Mouse (Mus musculus): ENCODE results near the gene Cdr2. TPM values are rescaled to one million over a fixed set of nuclear protein-coding genes. Genes with fewer than 3 reads are reported as not detected.

Gene Cdr2
- polyA plus RNA-seq, 1 experiment from 2014 or later, result 18.1 TPM

DNA sequence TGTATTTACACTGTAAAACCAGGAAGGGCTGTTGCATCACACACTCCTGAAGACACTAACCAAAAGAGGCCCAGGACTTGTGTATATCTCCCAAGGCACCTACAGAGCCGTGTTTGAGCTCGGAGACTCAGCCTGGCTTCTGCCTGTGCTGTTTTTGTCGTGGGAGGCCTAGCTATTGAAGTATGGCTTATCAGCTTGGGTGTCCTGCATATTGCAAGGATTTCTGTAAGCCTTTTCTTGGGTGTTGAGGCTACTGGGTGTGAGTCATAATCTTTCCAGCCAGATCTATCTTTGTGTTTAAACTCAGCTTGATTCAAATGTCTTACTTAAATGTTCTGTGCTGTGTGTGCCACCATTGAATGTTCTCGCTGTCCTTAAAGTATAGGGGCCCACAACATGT lies 45.6 kb downstream of the Cdr2 start:
- peaks cover 56% of the 10 kb centered on the region for H3K36me3 ChIP-seq (replicated peaks; ENCODE audit: insufficient read depth, low read length)
- no peaks in the 10 kb centered on the region for H3K27me3 ChIP-seq (ENCODE audit: insufficient read depth, low read length)
- no peak overlapping the region for H3K27ac ChIP-seq (ENCODE audit: low read depth)
- no peak overlapping the region for H3K9ac ChIP-seq (replicated peaks)
- H3K4me2 ChIP-seq (ENCODE audit: low read depth, low read length), result no peak overlapping the region
- no peak for TF ChIP-seq CTCF (IDR thresholded peaks at IDR 0.05; ENCODE audit: low read depth)
- no peaks in the 10 kb centered on the region for H3K9me3 ChIP-seq (ENCODE audit: low read length)
- DNase-seq (no peak), ATAC-seq (no peak)
- no peaks in the 10 kb centered on the region for H3K4me1 ChIP-seq (ENCODE audit: insufficient read depth)
- 73% methylated on average over 4 of the region's 4 CpGs for WGBS (ENCODE audit: insufficient replicate concordance)
- no peak overlapping the region for H3K4me3 ChIP-seq (ENCODE audit: low read depth, low read length)

DNA sequence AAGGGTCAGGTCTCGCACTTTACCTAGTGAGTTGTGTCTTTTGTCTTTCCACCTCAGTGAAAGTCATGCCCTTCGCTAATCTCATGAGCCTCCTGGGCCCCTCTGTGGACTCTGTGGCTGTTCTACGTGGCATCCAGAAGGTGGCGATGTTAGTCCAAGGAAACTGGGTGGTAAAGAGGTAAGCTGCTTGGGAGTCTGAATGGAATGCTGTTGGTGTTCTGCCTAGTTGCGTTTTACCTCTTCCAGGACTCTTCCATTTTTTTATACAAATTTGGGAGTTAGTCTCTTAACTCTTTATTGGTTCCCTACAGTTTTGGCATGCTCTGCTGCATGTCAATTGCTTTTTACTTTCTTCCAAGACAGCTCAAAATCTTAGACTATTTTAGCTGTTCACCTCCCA lies 47.4 kb downstream of the Cdr2 start:
- TF ChIP-seq EP300 (IDR thresholded peaks at IDR 0.05; ENCODE audit: low read depth), result no peak
- peak; percentile 92 for TF ChIP-seq CTCF (IDR thresholded peaks at IDR 0.05; ENCODE audit: low read depth)
- no peak overlapping the region for H3K4me3 ChIP-seq (ENCODE audit: low read depth, low read length)
- ATAC-seq, result peak; percentile 63
- H3K27ac ChIP-seq (ENCODE audit: low read depth), result no peak overlapping the region
- H3K9ac ChIP-seq (replicated peaks), result no peak overlapping the region
- H3K9me3 ChIP-seq (ENCODE audit: low read length), result no peaks in the 10 kb centered on the region
- H3K27me3 ChIP-seq (ENCODE audit: insufficient read depth, low read length), result no peaks in the 10 kb centered on the region
- no peaks in the 10 kb centered on the region for H3K4me1 ChIP-seq (ENCODE audit: insufficient read depth)
- H3K36me3 ChIP-seq (replicated peaks; ENCODE audit: insufficient read depth, low read length), result peaks cover 55% of the 10 kb centered on the region
- WGBS (ENCODE audit: insufficient replicate concordance), result 47% methylated on average over 5 of the region's 5 CpGs
- peak; percentile 68 for DNase-seq
- H3K4me2 ChIP-seq (ENCODE audit: low read depth, low read length), result no peak overlapping the region

DNA sequence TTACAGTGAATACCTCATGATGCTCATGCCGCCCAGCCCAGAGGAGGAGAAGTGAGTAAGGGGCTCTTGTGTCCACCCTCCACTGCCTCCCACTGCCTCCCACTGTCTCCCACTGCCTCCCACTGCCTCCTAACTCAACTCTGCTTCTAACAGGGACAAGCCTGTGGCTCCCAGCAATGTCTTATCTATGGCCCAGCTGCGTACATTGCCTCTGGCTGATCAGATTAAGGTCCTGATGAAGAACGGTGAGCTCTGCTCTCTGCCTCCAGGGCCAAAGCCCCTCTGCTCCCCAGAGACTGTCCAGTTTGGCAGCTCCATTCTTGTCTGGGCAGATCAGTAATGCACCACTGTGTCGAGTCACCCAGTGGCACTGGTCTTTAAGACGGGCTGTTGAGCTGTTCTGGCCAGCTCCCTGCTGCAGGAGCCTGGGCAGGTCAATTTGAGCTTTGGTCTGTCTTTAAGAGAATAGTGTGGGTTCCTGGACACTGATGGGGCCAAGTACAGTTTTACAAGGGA lies 48.4 kb downstream of the Cdr2 start:
- Histone ChIP-seq H3K27ac (ENCODE audit: low read depth) (no peak overlapping the region), H3K4me1 (ENCODE audit: insufficient read depth) (no peaks in the 10 kb centered on the region), H3K36me3 (replicated peaks; ENCODE audit: insufficient read depth, low read length) (peaks cover 56% of the 10 kb centered on the region), H3K4me2 (ENCODE audit: low read depth, low read length) (no peak overlapping the region), H3K9ac (replicated peaks) (no peak overlapping the region), H3K9me3 (ENCODE audit: low read length) (no peaks in the 10 kb centered on the region), H3K4me3 (ENCODE audit: low read depth, low read length) (no peak overlapping the region), H3K27me3 (ENCODE audit: insufficient read depth, low read length) (no peaks in the 10 kb centered on the region)
- DNase-seq (no peak), ATAC-seq (peak; percentile 67)
- TF ChIP-seq CTCF (IDR thresholded peaks at IDR 0.05; ENCODE audit: low read depth) (no peak), EP300 (IDR thresholded peaks at IDR 0.05; ENCODE audit: low read depth) (no peak)
- WGBS (ENCODE audit: insufficient replicate concordance), result 55% methylated on average over 4 of the region's 5 CpGs

DNA sequence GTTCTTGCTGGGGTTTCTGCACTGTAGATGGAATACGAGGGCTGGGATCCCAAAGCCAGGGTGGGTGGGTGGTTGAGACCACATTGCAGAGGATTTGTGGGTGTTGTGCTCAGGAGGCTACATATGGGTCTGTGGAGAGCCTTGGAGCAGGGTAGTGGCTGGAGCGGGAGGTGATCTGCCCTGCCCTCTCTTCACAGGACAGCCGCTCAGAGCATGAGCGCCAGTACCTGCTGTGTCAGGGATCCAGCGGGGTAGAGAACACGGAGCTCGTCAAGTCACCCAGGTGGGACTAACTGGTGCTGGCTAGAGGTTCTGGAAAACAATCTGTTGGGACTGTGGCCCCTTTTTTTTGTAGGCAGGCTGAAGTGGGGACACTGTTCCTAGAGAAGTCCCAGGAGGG lies 49.0 kb downstream of the Cdr2 start:
- peaks cover 55% of the 10 kb centered on the region for H3K36me3 ChIP-seq (replicated peaks; ENCODE audit: insufficient read depth, low read length)
- H3K4me2 ChIP-seq (ENCODE audit: low read depth, low read length), result no peak overlapping the region
- H3K27ac ChIP-seq (ENCODE audit: low read depth), result no peak overlapping the region
- ATAC-seq (no peak), DNase-seq (no peak)
- 80% methylated on average over 7 of the region's 7 CpGs for WGBS (ENCODE audit: insufficient replicate concordance)
- no peak overlapping the region for H3K4me3 ChIP-seq (ENCODE audit: low read depth, low read length)
- no peaks in the 10 kb centered on the region for H3K4me1 ChIP-seq (ENCODE audit: insufficient read depth)
- H3K9ac ChIP-seq (replicated peaks), result no peak overlapping the region
- TF ChIP-seq CTCF (IDR thresholded peaks at IDR 0.05; ENCODE audit: low read depth), result no peak
- TF ChIP-seq EP300 (IDR thresholded peaks at IDR 0.05; ENCODE audit: low read depth), result no peak
- no peaks in the 10 kb centered on the region for H3K27me3 ChIP-seq (ENCODE audit: insufficient read depth, low read length)
- H3K9me3 ChIP-seq (ENCODE audit: low read length), result no peaks in the 10 kb centered on the region

DNA sequence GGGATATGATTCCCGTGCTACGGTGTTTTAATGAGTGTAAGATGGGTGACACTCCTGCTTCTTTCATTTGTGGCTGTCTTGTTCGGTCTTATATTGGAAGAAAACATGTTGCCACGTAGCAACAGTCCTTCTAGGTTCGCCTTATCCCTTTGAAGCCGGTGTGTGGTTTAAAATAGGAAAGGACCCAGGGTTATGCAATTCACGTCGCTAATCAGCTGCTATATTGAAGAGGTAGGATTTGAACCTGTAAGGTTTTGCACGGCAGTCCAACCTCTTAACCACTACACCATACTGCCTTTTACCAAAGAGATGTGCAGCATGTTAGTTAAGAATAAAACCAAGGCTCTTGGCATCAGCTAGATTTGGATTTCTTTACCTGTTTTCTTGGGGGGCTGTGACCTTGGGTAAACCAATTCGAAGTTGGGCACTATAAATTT lies 63.6 kb downstream of the Cdr2 start:
- Histone ChIP-seq H3K4me3 (ENCODE audit: low read depth, low read length) (peak overlapping the region; percentile 91), H3K36me3 (replicated peaks; ENCODE audit: insufficient read depth, low read length) (peaks cover 4% of the 10 kb centered on the region; the same call in 1 of the 2 replicates), H3K27me3 (ENCODE audit: insufficient read depth, low read length) (no peaks in the 10 kb centered on the region), H3K9me3 (ENCODE audit: low read length) (no peaks in the 10 kb centered on the region), H3K27ac (ENCODE audit: low read depth) (peak overlapping the region; percentile 90), H3K4me1 (ENCODE audit: insufficient read depth) (peaks cover 7% of the 10 kb centered on the region; the same call in 1 of the 2 replicates), H3K4me2 (ENCODE audit: low read depth, low read length) (peak overlapping the region; percentile 86), H3K9ac (replicated peaks) (peak overlapping the region; percentile 89)
- 4% methylated on average over 10 of the region's 10 CpGs for WGBS (ENCODE audit: insufficient replicate concordance)
- peak; percentile 71 for DNase-seq
- no peak for TF ChIP-seq CTCF (IDR thresholded peaks at IDR 0.05; ENCODE audit: low read depth)
- TF ChIP-seq EP300 (IDR thresholded peaks at IDR 0.05; ENCODE audit: low read depth), result no peak
- peak; percentile 58 for ATAC-seq

DNA sequence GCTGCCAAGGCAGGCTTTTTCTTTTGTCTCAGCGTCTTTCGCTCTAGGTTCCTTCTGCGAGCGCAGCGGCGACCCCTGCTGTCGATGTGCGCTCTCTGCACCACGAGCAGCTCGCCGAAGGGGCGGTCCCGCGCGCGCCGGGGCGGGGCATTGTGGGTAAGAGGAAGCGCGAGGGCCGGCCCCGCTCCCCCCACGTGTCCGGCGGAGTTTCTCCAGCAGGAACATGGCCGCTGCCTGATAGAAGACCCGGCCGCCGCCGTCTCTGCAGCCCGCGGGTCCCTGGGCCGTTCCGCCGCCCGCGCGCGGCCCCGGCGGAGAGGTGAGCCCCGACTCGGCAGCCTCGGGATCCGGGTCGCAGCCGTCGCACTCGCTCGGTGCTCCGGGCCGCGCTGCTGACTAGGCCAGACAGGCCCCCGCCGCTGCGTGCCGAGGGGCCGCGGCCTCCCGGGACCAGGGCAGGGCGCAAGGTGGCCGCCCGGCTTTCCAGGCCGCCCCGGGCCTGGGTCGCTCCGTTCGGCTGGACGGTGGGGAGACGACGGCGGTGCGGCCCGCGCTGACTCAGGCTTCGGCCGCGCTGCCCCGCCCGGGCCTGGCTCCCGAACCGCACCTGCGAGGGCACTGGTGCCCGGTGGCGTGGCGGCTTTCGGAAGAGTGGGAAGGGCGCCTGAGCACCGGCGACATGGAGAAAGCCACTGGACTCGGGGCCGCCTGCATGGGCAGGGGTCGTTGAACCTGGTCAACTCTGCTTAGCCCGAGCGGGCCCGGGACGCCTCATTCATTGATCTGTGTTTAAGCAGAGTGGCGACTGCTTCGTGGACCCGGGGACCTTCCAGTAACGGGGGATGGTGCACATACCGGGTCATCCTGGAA lies 64.3 kb downstream of the Cdr2 start, which contains the start of gene Polr3e:
Gene Polr3e (plus strand): TSS at position 153 of the 870 bp plus-strand sequence.
- Histone ChIP-seq H3K36me3 (replicated peaks; ENCODE audit: insufficient read depth, low read length) (peaks cover 3% of the 10 kb centered on the region; the same call in 1 of the 2 replicates), H3K27me3 (ENCODE audit: insufficient read depth, low read length) (no peaks in the 10 kb centered on the region), H3K9ac (replicated peaks) (peak within 1 kb of the TSS; percentile 89), H3K4me3 (ENCODE audit: low read depth, low read length) (peak within 1 kb of the TSS; percentile 91), H3K27ac (ENCODE audit: low read depth) (peak within 1 kb of the TSS; percentile 90), H3K4me2 (ENCODE audit: low read depth, low read length) (peak within 1 kb of the TSS; percentile 86), H3K9me3 (ENCODE audit: low read length) (no peaks in the 10 kb centered on the region), H3K4me1 (ENCODE audit: insufficient read depth) (0 out of 2 replicates have a peak, but pooled peaks cover 5% of the 10 kb centered on the region)
- ATAC-seq, result peak; percentile 94
- TF ChIP-seq EP300 (IDR thresholded peaks at IDR 0.05; ENCODE audit: low read depth), result no peak
- peak; percentile 98 for TF ChIP-seq CTCF (IDR thresholded peaks at IDR 0.05; ENCODE audit: low read depth)
- peak; percentile 100 for DNase-seq
- under 1% methylated on average over 96 of the region's 102 CpGs for WGBS (ENCODE audit: insufficient replicate concordance)

All from liver, postnatal 0 days (tissue).